Mouse (Mus musculus) kidney, adult 2 months (tissue): Measurements from ENCODE around the gene Endov.

Experiments
- CTCF ChIP-seq: fragments of 200-500 bp; conservative IDR thresholded peaks from 2 replicates; pipeline ENCODE4 v1.5.1; 2011; ENCODE audit warnings: low read depth, mild to moderate bottlenecking, control low read depth, low read length, moderate library complexity, mixed read lengths; ENCODE audit not compliant: insufficient read depth, insufficient read length
- POLR2A ChIP-seq: fragments of 200-500 bp; IDR thresholded peaks from one replicate; pipeline ENCODE4 v1.6.1; 2011; ENCODE audit warnings: low read depth, low read length, control low read depth

GRCm38 (mm10) chr11:119540560-119540959 is 49.4 kb downstream of the Endov start:
- no peak for TF ChIP-seq POLR2A
- TF ChIP-seq CTCF: no peak
